ENCODE assay signal across 8 mouse cellular contexts in the genomic region with DNA sequence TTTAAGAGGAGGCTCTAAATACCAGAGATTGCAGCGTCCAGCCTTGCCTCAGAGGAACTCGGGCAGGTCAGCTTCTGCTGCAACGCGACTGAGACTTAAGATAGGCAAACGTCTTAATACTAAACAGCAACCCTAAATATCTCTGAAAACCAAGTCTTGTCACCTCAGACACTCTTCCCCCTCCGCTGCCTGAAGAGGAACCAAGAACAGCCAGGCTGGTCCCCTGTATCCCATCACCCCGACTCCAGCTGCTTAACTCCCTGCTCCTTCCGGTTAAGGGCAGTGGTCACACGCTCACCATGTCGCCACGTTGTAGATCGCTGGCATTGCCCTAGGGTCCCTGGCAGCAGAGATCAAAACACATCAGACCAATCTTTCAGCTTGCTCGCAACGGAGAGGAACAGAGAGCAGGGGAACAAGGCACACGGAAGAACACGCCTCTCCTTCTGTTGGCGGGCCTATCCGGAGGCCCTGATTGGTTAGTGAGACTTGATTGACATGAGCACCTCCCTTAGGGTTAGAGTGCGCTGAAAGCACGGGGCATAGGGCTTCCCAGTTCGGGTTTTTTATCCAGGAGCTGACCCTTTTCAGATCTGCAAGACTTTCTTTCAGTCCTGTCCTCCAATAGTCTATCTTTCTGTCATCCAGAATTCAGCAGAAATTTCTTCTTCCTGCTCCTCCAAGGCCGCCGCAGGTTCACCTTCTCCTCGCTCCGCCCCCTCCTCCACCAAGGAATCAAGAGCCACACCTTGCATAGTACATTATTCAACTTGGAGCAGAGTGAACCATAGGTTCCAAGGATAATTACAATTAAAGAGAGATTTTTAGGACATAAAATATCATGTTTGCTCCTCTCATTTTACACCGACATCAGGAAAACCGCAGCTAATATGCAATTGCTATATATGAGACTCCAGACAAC. TPM values are rescaled to one million over a fixed set of nuclear protein-coding genes. Genes with fewer than 3 reads are reported as not detected.
A peak's percentile ranks its signal among the peaks of the same experiment; 100 is the strongest.
DNase-seq lines count a peak whose midpoint lies in the region; ATAC-seq and TF ChIP-seq lines count a peak whose summit lies in the region.
"Not testable (repeated sequence)": the region's sequence is repeated elsewhere in the genome, so short reads cannot be mapped to it uniquely, and the experiment has no call there.

A gene (minus strand): TSS at position 323 of the 922 bp plus-strand sequence.

- TF ChIP-seq CTCF in C2C12 (IDR thresholded peaks at IDR 0.05; ENCODE audit: control insufficient read depth, insufficient read depth, insufficient read length): not testable (repeated sequence)

- H3K79me2 ChIP-seq in C2C12 (ENCODE audit: control insufficient read depth, insufficient read depth): not testable (repeated sequence)

- H3ac ChIP-seq in C2C12 (ENCODE audit: control insufficient read depth, insufficient read length, low read depth): not testable (repeated sequence)

- peak within 1 kb of the TSS; percentile 47 for H3K4me2 ChIP-seq in heart, embryonic 14.5 days (ENCODE audit: low read length)
- peak within 1 kb of the TSS; percentile 42; the same call in 1 of the 2 replicates for H3K4me2 ChIP-seq in liver, embryonic 11.5 days
- peak within 1 kb of the TSS; percentile 44 for H3K4me2 ChIP-seq in stomach, embryonic 15.5 days

- H3K27ac ChIP-seq in heart, embryonic 14.5 days (replicated peaks in 1 of 2; ENCODE audit: control insufficient read depth in 1 of 2, insufficient read depth in 1 of 2, low read depth in 2 of 2, low read length in 2 of 2): peak within 1 kb of the TSS in 1 of 2 experiments; percentile 33; a peak in 1 of 4 replicates
- not testable (repeated sequence) for H3K27ac ChIP-seq in liver, embryonic 11.5 days (ENCODE audit: low read depth, low read length); stomach, embryonic 15.5 days

- H3K9me3 ChIP-seq in heart, embryonic 14.5 days (ENCODE audit: control insufficient read depth, low read length); liver, embryonic 11.5 days (ENCODE audit: control insufficient read depth, low read length); stomach, embryonic 15.5 days: not testable (repeated sequence)

- H3K4me1 ChIP-seq in heart, embryonic 14.5 days (ENCODE audit: control insufficient read depth in 2 of 2, insufficient read depth in 2 of 2, low read length in 2 of 2); liver, embryonic 11.5 days (replicated peaks; ENCODE audit: control insufficient read depth, insufficient read depth, low read length); stomach, embryonic 15.5 days: not testable (repeated sequence)

- peak; percentile 0 for DNase-seq in brain, embryonic 18.5 days (ENCODE audit: low read depth, low spot score)
- peak; percentile 0 for DNase-seq in fibroblast of lung, adult 2 months (ENCODE audit: low read depth)
- DNase-seq in kidney, postnatal 10 days: peak; percentile 70
- peak; percentile 31 for DNase-seq in liver, embryonic 11.5 days (ENCODE audit: low spot score)
- DNase-seq in naive thymus-derived CD4-positive, alpha-beta T cell, adult 2 months (ENCODE audit: low read depth): peak; percentile 51

- H3K27me3 ChIP-seq in C2C12 (ENCODE audit: control insufficient read depth, insufficient read depth, insufficient read length); heart, embryonic 14.5 days (ENCODE audit: control insufficient read depth, insufficient read depth, low read length); liver, embryonic 11.5 days (replicated peaks; ENCODE audit: control insufficient read depth, insufficient read depth, low read length); stomach, embryonic 15.5 days (replicated peaks): not testable (repeated sequence)

- ATAC-seq in heart, embryonic 14.5 days (ENCODE audit: insufficient number of reproducible peaks, insufficient read depth, low FRiP score, low read depth); stomach, embryonic 15.5 days (ENCODE audit: insufficient read depth, low FRiP score, low read depth): not testable (repeated sequence)
- peak; percentile 70 for ATAC-seq in liver, embryonic 11.5 days (replicated peaks; ENCODE audit: low FRiP score)

- not testable (repeated sequence) for H3K36me3 ChIP-seq in C2C12 (ENCODE audit: control insufficient read depth, insufficient read depth); heart, embryonic 14.5 days (ENCODE audit: control insufficient read depth, insufficient read depth, low read length); liver, embryonic 11.5 days (ENCODE audit: control insufficient read depth, insufficient read depth, low read length); stomach, embryonic 15.5 days

- H3K9ac ChIP-seq in heart, embryonic 14.5 days (ENCODE audit: low read length): peak within 1 kb of the TSS; percentile 66
- peak within 1 kb of the TSS; percentile 40; the same call in 1 of the 2 replicates for H3K9ac ChIP-seq in liver, embryonic 11.5 days (ENCODE audit: low read depth, low read length)
- peak within 1 kb of the TSS; percentile 16; the same call in 1 of the 2 replicates for H3K9ac ChIP-seq in stomach, embryonic 15.5 days

- peak within 1 kb of the TSS; percentile 31 for H3K4me3 ChIP-seq in C2C12 (ENCODE audit: insufficient read depth, poor library complexity, severe bottlenecking)
- H3K4me3 ChIP-seq in heart, embryonic 14.5 days (ENCODE audit: control insufficient read depth in 1 of 2, insufficient read depth in 1 of 2, low read depth in 1 of 2, low read length in 2 of 2): peak within 1 kb of the TSS; percentile 47 to 65
- peak within 1 kb of the TSS; percentile 47 for H3K4me3 ChIP-seq in liver, embryonic 11.5 days (ENCODE audit: low read depth, low read length)
- H3K4me3 ChIP-seq in stomach, embryonic 15.5 days (replicated peaks): peak within 1 kb of the TSS; percentile 52

- WGBS in heart, embryonic 14.5 days: 3% methylated on average over 25 of the region's 27 CpGs
- WGBS in liver, embryonic 11.5 days: 3% methylated on average over 25 of the region's 27 CpGs
- WGBS in stomach, embryonic 15.5 days: 3% methylated on average over 27 of the region's 27 CpGs

- not testable (repeated sequence) for H3K79me3 ChIP-seq in C2C12 (ENCODE audit: low read depth)

RNA-seq across cellular contexts. Expression of the gene that starts here (rescaled TPM):
- not detected for polyA plus RNA-seq in C2C12 (2012; fragmentation: generic; extraction: Trizol)
- polyA plus RNA-seq in heart, embryonic 14.5 days (2014; fragmentation: Nextera tagmentation; extraction: Ambion mirVana): not detected in 2 replicates
- polyA plus RNA-seq in liver, embryonic 11.5 days (2014; fragmentation: Nextera tagmentation; extraction: Ambion mirVana): 0.55 TPM in 1 of 2 replicates, not detected in the other
- polyA plus RNA-seq in stomach, embryonic 15.5 days (2015; fragmentation: Nextera tagmentation; extraction: Ambion mirVana): not detected in 2 replicates

Comparison
In these comparisons a context has a peak if more than half of its experiments do, and no peak if none do; other contexts are left out.
1. Peak in DNase-seq, ATAC-seq, H3K4me3 ChIP-seq, H3K9ac ChIP-seq and H3K4me2 ChIP-seq in liver, embryonic 11.5 days; RNA of the gene not detected or under 1 TPM.
2. DNase-seq: peak in every context shown above with its lines; median percentile 70 in kidney, postnatal 10 days; 51 in naive thymus-derived CD4-positive, alpha-beta T cell, adult 2 months; 31 in liver, embryonic 11.5 days; 0 in brain, embryonic 18.5 days; 0 in fibroblast of lung, adult 2 months.
3. H3K9ac ChIP-seq: peak in every context shown above with its lines; median percentile 66 in heart, embryonic 14.5 days; 40 in liver, embryonic 11.5 days; 16 in stomach, embryonic 15.5 days.